Mouse (Mus musculus) MEL (cell line): ENCODE results near the gene Cntn1. TPM values are rescaled to one million over a fixed set of nuclear protein-coding genes. Genes with fewer than 3 reads are reported as not detected.

Source experiments
- DNase-seq: peaks from one replicate; pipeline ENCODE4 v3.0.0; 2011; ENCODE audit warnings: low read depth, low spot score
- H3K27ac ChIP-seq: 2 replicates; pipeline ENCODE4 v1.5.1; 2012; ENCODE audit warnings: low read depth, mild to moderate bottlenecking, control low read depth, low read length, moderate library complexity; ENCODE audit not compliant: control insufficient read depth
- H3K27me3 ChIP-seq, 2 experiments: fragments of 150-350 bp in 1 of 2; sonication (generic) in 1 of 2; 2 replicates each; pipeline ENCODE4 v1.6.1; 2012; ENCODE audit warnings: low read length in 2 of 2, mild to moderate bottlenecking in 2 of 2, improper control_type of control experiment in 1 of 2, moderate library complexity in 1 of 2; ENCODE audit not compliant: insufficient read depth in 2 of 2, control insufficient read depth in 1 of 2
- H3K36me3 ChIP-seq, 2 experiments: 2 replicates each; pipeline ENCODE4 v1.6.1; 2012 to 2014; ENCODE audit warnings: low read length in 2 of 2, improper control_type of control experiment in 1 of 2, inconsistent platforms in 1 of 2, mild to moderate bottlenecking in 1 of 2; ENCODE audit not compliant: insufficient read depth in 2 of 2, control insufficient read depth in 1 of 2
- H3K4me1 ChIP-seq, 2 experiments: fragments of 150-350 bp in 1 of 2; sonication (generic) in 1 of 2; 2 replicates each; pipeline ENCODE4 v1.6.1; 2012; ENCODE audit warnings: low read length in 2 of 2, improper control_type of control experiment in 1 of 2, mild to moderate bottlenecking in 1 of 2; ENCODE audit not compliant: insufficient read depth in 2 of 2, control insufficient read depth in 1 of 2
- H3K4me3 ChIP-seq, 2 experiments: fragments of 150-350 bp in 1 of 2; sonication (generic) in 1 of 2; 2 replicates each; pipeline ENCODE4 v1.5.1; 2012; ENCODE audit warnings: low read depth in 2 of 2, low read length in 2 of 2, mild to moderate bottlenecking in 2 of 2, moderate library complexity in 2 of 2, control low read depth in 1 of 2, improper control_type of control experiment in 1 of 2; ENCODE audit not compliant: control insufficient read depth in 1 of 2, insufficient read depth in 1 of 2
- H3K79me2 ChIP-seq: 2 replicates; pipeline ENCODE4 v1.6.1; 2012; ENCODE audit warnings: mild to moderate bottlenecking, low read length, moderate library complexity; ENCODE audit not compliant: control insufficient read depth, poor library complexity, insufficient read depth
- H3K9ac ChIP-seq: 2 replicates; pipeline ENCODE4 v1.6.1; 2012; ENCODE audit warnings: low read depth, mild to moderate bottlenecking, control low read depth, low read length, moderate library complexity; ENCODE audit not compliant: control insufficient read depth, poor library complexity, severe bottlenecking
- H3K9me3 ChIP-seq: fragments of 150-350 bp; sonication (generic); replicated peaks from 2 replicates; pipeline ENCODE4 v1.6.1; 2012; ENCODE audit warnings: mild to moderate bottlenecking, low read length, improper control_type of control experiment, moderate library complexity; ENCODE audit not compliant: insufficient read depth
- BHLHE40 ChIP-seq: IDR thresholded peaks from 2 replicates; pipeline ENCODE4 v1.6.1; 2012; ENCODE audit warnings: low read depth, mild to moderate bottlenecking, inconsistent platforms, low read length, improper control_type of control experiment, borderline replicate concordance
- CHD2 ChIP-seq: IDR thresholded peaks from 2 replicates; pipeline ENCODE4 v1.6.1; 2011; ENCODE audit warnings: low read length, improper control_type of control experiment
- ETS1 ChIP-seq: IDR thresholded peaks from 2 replicates; pipeline ENCODE4 v1.6.1; 2012; ENCODE audit warnings: low read depth, mild to moderate bottlenecking, inconsistent platforms, low read length, improper control_type of control experiment, moderate library complexity
- HCFC1 ChIP-seq: IDR thresholded peaks from 2 replicates; pipeline ENCODE4 v1.6.1; 2012; ENCODE audit warnings: low read depth, mild to moderate bottlenecking, inconsistent platforms, low read length, improper control_type of control experiment, moderate library complexity
- JUND ChIP-seq: IDR thresholded peaks from 2 replicates; pipeline ENCODE4 v1.6.1; 2011; ENCODE audit warnings: low read depth, mild to moderate bottlenecking, improper control_type of control experiment, low read length
- MAFK ChIP-seq: IDR thresholded peaks from 2 replicates; pipeline ENCODE4 v1.6.1; 2011; ENCODE audit warnings: low read depth, mild to moderate bottlenecking, low read length, improper control_type of control experiment, borderline replicate concordance
- MAX ChIP-seq: IDR thresholded peaks from 2 replicates; pipeline ENCODE4 v1.6.1; 2011; ENCODE audit warnings: low read length, improper control_type of control experiment
- MEF2A ChIP-seq: IDR thresholded peaks from 2 replicates; pipeline ENCODE4 v1.6.1; 2014; ENCODE audit warnings: low read depth, mild to moderate bottlenecking, inconsistent platforms, low read length, improper control_type of control experiment; ENCODE audit not compliant: poor library complexity, insufficient replicate concordance, severe bottlenecking; ENCODE audit errors: extremely low read depth
- NRF1 ChIP-seq: IDR thresholded peaks from 2 replicates; pipeline ENCODE4 v1.6.1; 2014; ENCODE audit warnings: low read depth, mild to moderate bottlenecking, inconsistent platforms, low read length, improper control_type of control experiment, moderate library complexity; ENCODE audit not compliant: poor library complexity, insufficient read depth, severe bottlenecking
- SIN3A ChIP-seq: IDR thresholded peaks from 2 replicates; pipeline ENCODE4 v1.6.1; 2012; ENCODE audit warnings: low read length, improper control_type of control experiment, inconsistent platforms
- TBP ChIP-seq: IDR thresholded peaks from 2 replicates; pipeline ENCODE4 v1.8.0; 2011; ENCODE audit warnings: low read depth, low read length, improper control_type of control experiment
- TCF12 ChIP-seq: IDR thresholded peaks from 2 replicates; pipeline ENCODE4 v1.6.1; 2014; ENCODE audit warnings: low read depth, mild to moderate bottlenecking, inconsistent platforms, low read length, improper control_type of control experiment, moderate library complexity
- UBTF ChIP-seq: IDR thresholded peaks from 2 replicates; pipeline ENCODE4 v1.6.1; 2012; ENCODE audit warnings: low read depth, mild to moderate bottlenecking, inconsistent platforms, low read length, improper control_type of control experiment, moderate library complexity, borderline replicate concordance; ENCODE audit not compliant: insufficient read depth
- USF2 ChIP-seq, 2 experiments: IDR thresholded peaks; 2 replicates each; pipeline ENCODE4 v1.6.1; 2011 to 2012; ENCODE audit warnings: improper control_type of control experiment in 2 of 2, low read length in 2 of 2, borderline replicate concordance in 1 of 2, inconsistent platforms in 1 of 2, low read depth in 1 of 2, mild to moderate bottlenecking in 1 of 2; ENCODE audit not compliant: insufficient read depth in 1 of 2
- ZMIZ1 ChIP-seq: IDR thresholded peaks from 2 replicates; pipeline ENCODE4 v1.6.1; 2012; ENCODE audit warnings: low read depth, mild to moderate bottlenecking, inconsistent platforms, low read length, improper control_type of control experiment, moderate library complexity
- ZNF384 ChIP-seq: IDR thresholded peaks from 2 replicates; pipeline ENCODE4 v1.6.1; 2012; ENCODE audit warnings: low read depth, mild to moderate bottlenecking, inconsistent platforms, low read length, improper control_type of control experiment
- polyA plus RNA-seq, 2 experiments: library from polyadenylated mRNA; stranded (reverse) in 1 of 2; unstranded in 1 of 2; fragments of >175 nt in 1 of 2; fragments of >200 nt in 1 of 2; gene quantifications; 2 replicates each; pipeline versions ENCODE4 v1.2.1 to v1.2.4; 2012; ENCODE audit warnings: low replicate concordance in 2 of 2, low read depth in 1 of 2; ENCODE audit not compliant: insufficient read length in 2 of 2, insufficient read depth in 1 of 2, missing spikeins in 1 of 2
- total RNA-seq: library from RNA; depleted of rRNA; stranded (reverse); fragments of 300-350 nt; gene quantifications from 2 replicates; pipeline ENCODE4 v1.2.3, GENCODE M21; 2012

Gene Cntn1
- total and polyA plus RNA-seq, 3 experiments = not detected

GRCm38 (mm10) chr15:92190000-92190399, 139.0 kb downstream of the Cntn1 start (continued):
- no peak for TF ChIP-seq MAFK

GRCm38 (mm10) chr15:92200326-92200985, 149.5 kb downstream of the Cntn1 start:
- TF ChIP-seq MAX = no peak
- TF ChIP-seq ZMIZ1 = no peak
- no peak for TF ChIP-seq HCFC1
- TF ChIP-seq JUND = no peak
- TF ChIP-seq ZNF384 = no peak
- TF ChIP-seq ETS1 = no peak
- no peak for TF ChIP-seq UBTF
- no peak for TF ChIP-seq CHD2
- TF ChIP-seq USF2 (IDR thresholded peaks at IDR 0.05; ENCODE audit: borderline replicate concordance in 1 of 2, insufficient read depth in 1 of 2, low read depth in 1 of 2, low read length in 2 of 2) = no peak
- no peak for TF ChIP-seq NRF1
- no peak for TF ChIP-seq SIN3A
- no peak for TF ChIP-seq TCF12
- TF ChIP-seq TBP = no peak
- no peak for TF ChIP-seq BHLHE40
- TF ChIP-seq MEF2A = no peak
- H3K27me3 ChIP-seq = no peaks in the 10 kb centered on the region
- no peak for DNase-seq

GRCm38 (mm10) chr15:92206695-92207094, 155.7 kb downstream of the Cntn1 start:
- H3K4me1 ChIP-seq = no peaks in the 10 kb centered on the region
- no peak for DNase-seq
- H3K36me3 ChIP-seq = no peaks in the 10 kb centered on the region
- no peak overlapping the region for H3K27ac ChIP-seq
- H3K9ac ChIP-seq = no peak overlapping the region
- TF ChIP-seq TCF12 = no peak
- no peaks in the 10 kb centered on the region for H3K9me3 ChIP-seq
- no peaks in the 10 kb centered on the region for H3K27me3 ChIP-seq
- no peaks in the 10 kb centered on the region for H3K79me2 ChIP-seq
- H3K4me3 ChIP-seq = no peak overlapping the region

More at GRCm38 (mm10) chr15:92200326-92200985, 149.5 kb downstream of the Cntn1 start:
- H3K4me1 ChIP-seq = no peaks in the 10 kb centered on the region
- H3K27ac ChIP-seq = no peak overlapping the region
- H3K4me3 ChIP-seq = no peak overlapping the region
- H3K9me3 ChIP-seq = no peaks in the 10 kb centered on the region
- H3K79me2 ChIP-seq = no peaks in the 10 kb centered on the region
- no peak overlapping the region for H3K9ac ChIP-seq
- H3K36me3 ChIP-seq = no peaks in the 10 kb centered on the region
